Mouse (Mus musculus): Measurements from ENCODE around the gene Patj. TPM values are rescaled to one million over a fixed set of nuclear protein-coding genes. Genes with fewer than 3 reads are reported as not detected.

The Patj gene
- total RNA-seq, 1 experiment: 17.7 TPM

- DNase-seq (ENCODE audit: low read depth, low spot score): no peak
- no peaks in the 10 kb centered on the region for H3K36me3 ChIP-seq (ENCODE audit: control insufficient read depth, insufficient read depth, low read length, poor library complexity, severe bottlenecking)
- no peak overlapping the region for H3K27ac ChIP-seq (ENCODE audit: insufficient read depth, low read depth, low read length, poor library complexity, severe bottlenecking)
- H3K4me1 ChIP-seq (ENCODE audit: control insufficient read depth in 2 of 2, insufficient read depth in 2 of 2, low read length in 2 of 2, poor library complexity in 1 of 2): no peaks in the 10 kb centered on the region
- no peak overlapping the region for H3K9ac ChIP-seq (ENCODE audit: insufficient read depth, low read depth, low read length, poor library complexity, severe bottlenecking)
- in situ Hi-C loops (cut with MboI; ENCODE audit: low sequenced_read_pairs in 2 of 2, unreplicated experiment in 2 of 2): no loop called here
- H3K9me3 ChIP-seq (ENCODE audit: control insufficient read depth, insufficient read depth, low read depth, low read length): no peaks in the 10 kb centered on the region
- no peak overlapping the region for H3K4me3 ChIP-seq (ENCODE audit: insufficient read depth in 1 of 2, low read depth in 1 of 2, low read length in 2 of 2, poor library complexity in 1 of 2, severe bottlenecking in 1 of 2)
- TF ChIP-seq CHD2 (IDR thresholded peaks at IDR 0.05; ENCODE audit: low read depth, low read length) (no peak), ZNF384 (IDR thresholded peaks at IDR 0.05; ENCODE audit: low read depth, low read length) (no peak), HCFC1 (IDR thresholded peaks at IDR 0.05; ENCODE audit: borderline replicate concordance, insufficient read depth, low read length) (no peak), ZC3H11A (IDR thresholded peaks at IDR 0.05; ENCODE audit: borderline replicate concordance, low read depth, low read length) (no peak), MAFK (IDR thresholded peaks at IDR 0.05; ENCODE audit: insufficient read depth, low read depth, low read length) (no peak)
These were observed 18.6 kb upstream of the Patj start for GRCm38 (mm10) chr4:98376943-98377342.

GRCm38 (mm10) chr4:98382716-98383424, 12.7 kb upstream of the Patj start, which contains the start of gene Tm2d1:
Gene Tm2d1, minus strand, starts transcription at chr4:98383306.
- peak within 1 kb of the TSS; percentile 90 to 94 for H3K4me3 ChIP-seq (ENCODE audit: insufficient read depth in 1 of 2, low read depth in 1 of 2, low read length in 2 of 2, poor library complexity in 1 of 2, severe bottlenecking in 1 of 2)
- no peaks in the 10 kb centered on the region for H3K4me1 ChIP-seq (ENCODE audit: control insufficient read depth in 2 of 2, insufficient read depth in 2 of 2, low read length in 2 of 2, poor library complexity in 1 of 2)
- no peaks in the 10 kb centered on the region for H3K9me3 ChIP-seq (ENCODE audit: control insufficient read depth, insufficient read depth, low read depth, low read length)
- H3K9ac ChIP-seq (ENCODE audit: insufficient read depth, low read depth, low read length, poor library complexity, severe bottlenecking): peak within 1 kb of the TSS; percentile 94
- in situ Hi-C loops (cut with MboI; ENCODE audit: low sequenced_read_pairs in 2 of 2, unreplicated experiment in 2 of 2): no loop called here
- TF ChIP-seq MAFK (IDR thresholded peaks at IDR 0.05; ENCODE audit: insufficient read depth, low read depth, low read length) (no peak), HCFC1 (IDR thresholded peaks at IDR 0.05; ENCODE audit: borderline replicate concordance, insufficient read depth, low read length) (no peak), ZC3H11A (IDR thresholded peaks at IDR 0.05; ENCODE audit: borderline replicate concordance, low read depth, low read length) (no peak), ZNF384 (IDR thresholded peaks at IDR 0.05; ENCODE audit: low read depth, low read length) (no peak), CHD2 (IDR thresholded peaks at IDR 0.05; ENCODE audit: low read depth, low read length) (no peak)
- peak; percentile 19 for DNase-seq (ENCODE audit: low read depth, low spot score)
- H3K36me3 ChIP-seq (ENCODE audit: control insufficient read depth, insufficient read depth, low read length, poor library complexity, severe bottlenecking): no peaks in the 10 kb centered on the region
- H3K27ac ChIP-seq (ENCODE audit: insufficient read depth, low read depth, low read length, poor library complexity, severe bottlenecking): no peak within 1 kb of the TSS

- H3K36me3 ChIP-seq (ENCODE audit: control insufficient read depth, insufficient read depth, low read length, poor library complexity, severe bottlenecking): no peaks in the 10 kb centered on the region
- H3K4me3 ChIP-seq (ENCODE audit: insufficient read depth in 1 of 2, low read depth in 1 of 2, low read length in 2 of 2, poor library complexity in 1 of 2, severe bottlenecking in 1 of 2): no peak overlapping the region
- in situ Hi-C loops (cut with MboI; ENCODE audit: low sequenced_read_pairs in 2 of 2, unreplicated experiment in 2 of 2): no loop called here
- no peaks in the 10 kb centered on the region for H3K9me3 ChIP-seq (ENCODE audit: control insufficient read depth, insufficient read depth, low read depth, low read length)
- no peak overlapping the region for H3K27ac ChIP-seq (ENCODE audit: insufficient read depth, low read depth, low read length, poor library complexity, severe bottlenecking)
- H3K9ac ChIP-seq (ENCODE audit: insufficient read depth, low read depth, low read length, poor library complexity, severe bottlenecking): no peak overlapping the region
- no peaks in the 10 kb centered on the region for H3K4me1 ChIP-seq (ENCODE audit: control insufficient read depth in 2 of 2, insufficient read depth in 2 of 2, low read length in 2 of 2, poor library complexity in 1 of 2)
- TF ChIP-seq MAFK (IDR thresholded peaks at IDR 0.05; ENCODE audit: insufficient read depth, low read depth, low read length) (no peak), HCFC1 (IDR thresholded peaks at IDR 0.05; ENCODE audit: borderline replicate concordance, insufficient read depth, low read length) (no peak), ZC3H11A (IDR thresholded peaks at IDR 0.05; ENCODE audit: borderline replicate concordance, low read depth, low read length) (no peak), ZNF384 (IDR thresholded peaks at IDR 0.05; ENCODE audit: low read depth, low read length) (no peak), CHD2 (IDR thresholded peaks at IDR 0.05; ENCODE audit: low read depth, low read length) (no peak)
- no peak for DNase-seq (ENCODE audit: low read depth, low spot score)
These were observed 10.5 kb upstream of the Patj start for GRCm38 (mm10) chr4:98385036-98385435.

- TF ChIP-seq ZNF384 (IDR thresholded peaks at IDR 0.05; ENCODE audit: low read depth, low read length): no peak
- no peak for TF ChIP-seq HCFC1 (IDR thresholded peaks at IDR 0.05; ENCODE audit: borderline replicate concordance, insufficient read depth, low read length)
- TF ChIP-seq MAFK (IDR thresholded peaks at IDR 0.05; ENCODE audit: insufficient read depth, low read depth, low read length): peak; percentile 80
- TF ChIP-seq CHD2 (IDR thresholded peaks at IDR 0.05; ENCODE audit: low read depth, low read length): no peak
- no peak for TF ChIP-seq ZC3H11A (IDR thresholded peaks at IDR 0.05; ENCODE audit: borderline replicate concordance, low read depth, low read length)
- Histone ChIP-seq H3K9ac (ENCODE audit: insufficient read depth, low read depth, low read length, poor library complexity, severe bottlenecking) (peak overlapping the region; percentile 86), H3K9me3 (ENCODE audit: control insufficient read depth, insufficient read depth, low read depth, low read length) (no peaks in the 10 kb centered on the region), H3K4me3 (ENCODE audit: insufficient read depth in 1 of 2, low read depth in 1 of 2, low read length in 2 of 2, poor library complexity in 1 of 2, severe bottlenecking in 1 of 2) (peak overlapping the region; percentile 58 to 85), H3K27ac (ENCODE audit: insufficient read depth, low read depth, low read length, poor library complexity, severe bottlenecking) (no peak overlapping the region), H3K36me3 (ENCODE audit: control insufficient read depth, insufficient read depth, low read length, poor library complexity, severe bottlenecking) (no peaks in the 10 kb centered on the region), H3K4me1 (ENCODE audit: control insufficient read depth in 2 of 2, insufficient read depth in 2 of 2, low read length in 2 of 2, poor library complexity in 1 of 2) (no peaks in the 10 kb centered on the region)
- in situ Hi-C loops (cut with MboI; ENCODE audit: low sequenced_read_pairs in 2 of 2, unreplicated experiment in 2 of 2): no loop called here
- DNase-seq (ENCODE audit: low read depth, low spot score): no peak
These were observed 267 bp upstream of the Patj start for GRCm38 (mm10) chr4:98395346-98395689.
